19 mouse cellular contexts compared by ENCODE assay signal in genomic region chr16:71739104-71739503, GRCm38 (mm10).
DNase-seq lines count a peak whose midpoint lies in the region; ATAC-seq and TF ChIP-seq lines count a peak whose summit lies in the region.
"Had no signal": no experiment of that assay in that cellular context is flagged by ENCODE, and none has a peak within 500 bp of the region (broad histone marks: within the 10 kb centered on the region; RNA-seq: fewer than 3 reads in every experiment).

No protein-coding gene starts in this region.

- no peaks in the 10 kb centered on the region for H3K27me3 ChIP-seq in liver, adult 2 months (ENCODE audit: control insufficient read depth, insufficient read depth, low read length)
- H3K27me3 ChIP-seq in liver, postnatal 0 days (ENCODE audit: insufficient read depth, low read length), result no peaks in the 10 kb centered on the region
- H3K27me3 ChIP-seq in liver, embryonic 12.5 days (replicated peaks), result no peaks in the 10 kb centered on the region
- H3K27me3 ChIP-seq: CH12.LX, Patski had no signal

- H3K4me3 ChIP-seq in liver, adult 2 months (ENCODE audit: insufficient read depth, low read depth, low read length), result no peak overlapping the region
- no peak overlapping the region for H3K4me3 ChIP-seq in liver, postnatal 0 days (ENCODE audit: low read depth, low read length)
- no peak overlapping the region for H3K4me3 ChIP-seq in liver, embryonic 12.5 days

- H3K4me2 ChIP-seq in liver, postnatal 0 days (ENCODE audit: low read depth, low read length), result no peak overlapping the region
- no peak overlapping the region for H3K4me2 ChIP-seq in liver, embryonic 12.5 days

- DNase-seq in liver, adult 2 months (ENCODE audit: extremely low read depth, low read depth, low spot score), result peak; percentile 96
- DNase-seq in liver, result no peak
- no peak for DNase-seq in liver, postnatal 0 days
- DNase-seq: adrenal gland, adult 2 months; adrenal gland, adult 8-10 months; adrenal gland, postnatal 10 days; adrenal gland, postnatal 14 days; adrenal gland, postnatal 25 days; adrenal gland, postnatal 36 days; B cell, adult 2 months; cerebellum, adult 11 months; cerebellum, adult 11-12 months; cerebellum, adult 18-20 months had no signal

- no peak for TF ChIP-seq CTCF in liver, adult 2 months (IDR thresholded peaks at IDR 0.05; ENCODE audit: low read depth, low read length)
- TF ChIP-seq CTCF in liver, postnatal 0 days (IDR thresholded peaks at IDR 0.05; ENCODE audit: low read depth), result no peak

- TF ChIP-seq POLR2A in liver, adult 2 months (IDR thresholded peaks at IDR 0.05; ENCODE audit: extremely low read depth, insufficient read depth, low read length), result no peak

- no peak overlapping the region for H3K9ac ChIP-seq in liver, adult 2 months (ENCODE audit: low read depth, low read length)
- H3K9ac ChIP-seq in liver, postnatal 0 days (replicated peaks), result no peak overlapping the region
- H3K9ac ChIP-seq in liver, embryonic 12.5 days, result no peak overlapping the region

- H3K79me2 ChIP-seq in liver, adult 2 months (ENCODE audit: control insufficient read depth, insufficient read depth, low read length), result no peaks in the 10 kb centered on the region

- WGBS in liver, adult 2 months, result 16% methylated on average over 5 of the region's 5 CpGs
- 73% methylated on average over 5 of the region's 5 CpGs for WGBS in liver, postnatal 0 days (ENCODE audit: insufficient replicate concordance)
- WGBS in liver, embryonic 12.5 days (ENCODE audit: insufficient replicate concordance), result 69% methylated on average over 5 of the region's 5 CpGs

- H3K36me3 ChIP-seq in liver, adult 2 months (ENCODE audit: control insufficient read depth, insufficient read depth, low read length), result no peaks in the 10 kb centered on the region
- no peaks in the 10 kb centered on the region for H3K36me3 ChIP-seq in liver, postnatal 0 days (replicated peaks; ENCODE audit: insufficient read depth, low read length)
- H3K36me3 ChIP-seq in liver, embryonic 12.5 days, result no peaks in the 10 kb centered on the region
- H3K36me3 ChIP-seq: G1E had no signal

- H3K9me3 ChIP-seq in liver, postnatal 0 days (ENCODE audit: low read length), result no peaks in the 10 kb centered on the region
- H3K9me3 ChIP-seq in liver, embryonic 12.5 days (replicated peaks), result no peaks in the 10 kb centered on the region
- H3K9me3 ChIP-seq: G1E had no signal

- peaks cover 3% of the 10 kb centered on the region; the same call in 1 of the 2 replicates for H3K4me1 ChIP-seq in liver, adult 2 months (ENCODE audit: control insufficient read depth, insufficient read depth, low read length)
- H3K4me1 ChIP-seq in liver, postnatal 0 days (ENCODE audit: insufficient read depth), result no peaks in the 10 kb centered on the region
- H3K4me1 ChIP-seq in liver, embryonic 12.5 days, result no peaks in the 10 kb centered on the region

- TF ChIP-seq EP300 in liver, postnatal 0 days (IDR thresholded peaks at IDR 0.05; ENCODE audit: low read depth), result no peak

- no peak overlapping the region for H3K27ac ChIP-seq in liver, adult 2 months (replicated peaks; ENCODE audit: insufficient read depth, low read depth, low read length)
- H3K27ac ChIP-seq in liver, postnatal 0 days (ENCODE audit: low read depth), result no peak overlapping the region
- no peak overlapping the region for H3K27ac ChIP-seq in liver, embryonic 12.5 days

- ATAC-seq in liver, postnatal 0 days, result peak; percentile 67
- ATAC-seq in liver, embryonic 12.5 days, result no peak
- ATAC-seq: activated CD4-positive, CD25-positive, alpha-beta regulatory T cell, adult 4 months; CD4-positive, CD25-positive, alpha-beta regulatory T cell, adult 4 months; Patski had no signal
